22 mouse cellular contexts compared by ENCODE assay signal in genomic region chr11:31755858-31756257, GRCm38 (mm10).
DNase-seq lines count a peak whose midpoint lies in the region; ATAC-seq and TF ChIP-seq lines count a peak whose summit lies in the region.
"Had no signal": no experiment of that assay in that cellular context is flagged by ENCODE, and none has a peak within 500 bp of the region (broad histone marks: within the 10 kb centered on the region; RNA-seq: fewer than 3 reads in every experiment).

No protein-coding gene starts in this region.

- WGBS in midbrain, postnatal 0 days: 17% methylated on average over 3 of the region's 3 CpGs
- 19% methylated on average over 3 of the region's 3 CpGs for WGBS in midbrain, embryonic 14.5 days

- peaks cover 32% of the 10 kb centered on the region for H3K4me1 ChIP-seq in midbrain, postnatal 0 days (ENCODE audit: insufficient read depth, low read length)
- H3K4me1 ChIP-seq in midbrain, embryonic 14.5 days (ENCODE audit: control insufficient read depth, insufficient read depth, low read length): peaks cover 32% of the 10 kb centered on the region

- H3K36me3 ChIP-seq in midbrain, postnatal 0 days (ENCODE audit: insufficient read depth, low read length): no peaks in the 10 kb centered on the region
- H3K36me3 ChIP-seq in midbrain, embryonic 14.5 days (ENCODE audit: control insufficient read depth, insufficient read depth, low read length): no peaks in the 10 kb centered on the region
- H3K36me3 ChIP-seq: embryonic facial prominence, embryonic 13.5 days; G1E; heart, embryonic 10.5 days; hindbrain, embryonic 12.5 days had no signal

- no peak for ATAC-seq in midbrain, postnatal 0 days (ENCODE audit: low FRiP score)
- no peak for ATAC-seq in midbrain, embryonic 14.5 days (ENCODE audit: low FRiP score, low TSS enrichment)
- ATAC-seq: CD4-positive, CD25-positive, alpha-beta regulatory T cell, adult 4 months; forebrain, embryonic 13.5 days; forebrain, postnatal 0 days had no signal

- H3K27ac ChIP-seq in layer of hippocampus, adult 2 months: peak overlapping the region; percentile 89
- no peak overlapping the region for H3K27ac ChIP-seq in midbrain, postnatal 0 days (ENCODE audit: low read depth, low read length)
- no peak overlapping the region for H3K27ac ChIP-seq in midbrain, embryonic 14.5 days (replicated peaks; ENCODE audit: low read depth, low read length)
- H3K27ac ChIP-seq: embryonic facial prominence, embryonic 13.5 days; forebrain, embryonic 13.5 days; heart, embryonic 10.5 days; hindbrain, embryonic 12.5 days had no signal

- no peak overlapping the region for H3K4me2 ChIP-seq in midbrain, postnatal 0 days (ENCODE audit: low read depth, low read length, poor library complexity, severe bottlenecking)
- no peak overlapping the region for H3K4me2 ChIP-seq in midbrain, embryonic 14.5 days (ENCODE audit: low read length)
- H3K4me2 ChIP-seq: embryonic facial prominence, embryonic 13.5 days; forebrain, embryonic 13.5 days; hindbrain, embryonic 12.5 days had no signal

- no peak overlapping the region for H3K4me3 ChIP-seq in layer of hippocampus, adult 2 months
- H3K4me3 ChIP-seq in midbrain, postnatal 0 days (ENCODE audit: low read depth, low read length): no peak overlapping the region
- H3K4me3 ChIP-seq in midbrain, embryonic 14.5 days (replicated peaks; ENCODE audit: low read depth, low read length): no peak overlapping the region
- H3K4me3 ChIP-seq: embryonic facial prominence, embryonic 13.5 days; forebrain, embryonic 13.5 days; heart, embryonic 10.5 days; hindbrain, embryonic 12.5 days had no signal

- DNase-seq in cerebellum, postnatal 10 days: peak; percentile 57 to 65
- DNase-seq in cerebellum, postnatal 25 days: no peak
- DNase-seq in layer of hippocampus, adult 2 months (ENCODE audit: low spot score in 2 of 2): no peak
- no peak for DNase-seq in layer of hippocampus, adult 18-20 months (ENCODE audit: low spot score in 2 of 2)
- DNase-seq in midbrain, postnatal 0 days (ENCODE audit: low spot score): peak; percentile 47
- DNase-seq in midbrain, embryonic 14.5 days: no peak
- DNase-seq in retina, postnatal 1 day: peak; percentile 92
- DNase-seq: adrenal gland, adult 8-10 months; adrenal gland, postnatal 36 days; B cell, adult 2 months; cerebellum, adult 2 months; forebrain, postnatal 0 days; gastrocnemius, postnatal 36 days; heart, adult 11 months; heart, postnatal 10 days; heart, postnatal 4 days had no signal

- H3K27me3 ChIP-seq in midbrain, postnatal 0 days (ENCODE audit: insufficient read depth, low read length): no peaks in the 10 kb centered on the region
- H3K27me3 ChIP-seq in midbrain, embryonic 14.5 days (ENCODE audit: control insufficient read depth, insufficient read depth, low read length): no peaks in the 10 kb centered on the region
- H3K27me3 ChIP-seq: embryonic facial prominence, embryonic 13.5 days; forebrain, embryonic 13.5 days; hindbrain, embryonic 12.5 days had no signal

- no peak for TF ChIP-seq CTCF in layer of hippocampus, adult 2 months (conservative IDR thresholded peaks at IDR 0.05)
- TF ChIP-seq CTCF in midbrain, postnatal 0 days (IDR thresholded peaks at IDR 0.05): no peak

- H3K9ac ChIP-seq in midbrain, postnatal 0 days (replicated peaks; ENCODE audit: low read length, poor library complexity, severe bottlenecking): no peak overlapping the region
- H3K9ac ChIP-seq in midbrain, embryonic 14.5 days (replicated peaks; ENCODE audit: low read length): no peak overlapping the region
- H3K9ac ChIP-seq: embryonic facial prominence, embryonic 13.5 days; forebrain, embryonic 13.5 days; forebrain, postnatal 0 days; hindbrain, embryonic 12.5 days had no signal

- H3K9me3 ChIP-seq in midbrain, postnatal 0 days (ENCODE audit: low read length): no peaks in the 10 kb centered on the region
- H3K9me3 ChIP-seq in midbrain, embryonic 14.5 days (ENCODE audit: control insufficient read depth, low read length): no peaks in the 10 kb centered on the region
- H3K9me3 ChIP-seq: embryonic facial prominence, embryonic 13.5 days; forebrain, embryonic 13.5 days; G1E; heart, embryonic 10.5 days; hindbrain, embryonic 12.5 days had no signal

Comparison
In these comparisons a context has a peak if more than half of its experiments do, and no peak if none do; other contexts are left out.
1. DNase-seq: peak in cerebellum, postnatal 10 days (2 of 2), midbrain, postnatal 0 days (single experiment) and retina, postnatal 1 day (single experiment); none in cerebellum, postnatal 25 days (0 of 2), layer of hippocampus, adult 2 months (0 of 2), layer of hippocampus, adult 18-20 months (0 of 2) and midbrain, embryonic 14.5 days (single experiment).